Mouse (Mus musculus): Measurements from ENCODE around the gene Cct5. TPM values are rescaled to one million over a fixed set of nuclear protein-coding genes. Genes with fewer than 3 reads are reported as not detected.

The Cct5 gene
- polyA plus RNA-seq (2014; fragmentation: Nextera tagmentation; extraction: Ambion mirVana) = 695 and 710 TPM in 2 replicates

GRCm38 (mm10) chr15:31601646-31602374 is at the start of gene Cct5, which contains the start of gene Fam173b:
Gene Cct5, minus strand, starts transcription at chr15:31601804.
Gene Fam173b, plus strand, starts transcription at chr15:31601852.
- Histone ChIP-seq H3K9me3 (ENCODE audit: control insufficient read depth, low read length) (no peaks in the 10 kb centered on the region), H3K36me3 (ENCODE audit: control insufficient read depth, insufficient read depth, low read length) (peaks cover 3% of the 10 kb centered on the region; the same call in 1 of the 2 replicates), H3K27ac (ENCODE audit: low read depth, low read length) (peak within 1 kb of the TSS; percentile 74; the same call in 1 of the 2 replicates), H3K9ac (ENCODE audit: low read length) (peak within 1 kb of the TSS; percentile 94), H3K27me3 (ENCODE audit: control insufficient read depth, insufficient read depth, low read length) (no peaks in the 10 kb centered on the region), H3K4me2 (ENCODE audit: low read depth, low read length, severe bottlenecking) (peak within 1 kb of the TSS; percentile 89), H3K4me1 (replicated peaks; ENCODE audit: control insufficient read depth, insufficient read depth, low read length) (peaks cover 8% of the 10 kb centered on the region; the same call in 1 of the 2 replicates), H3K4me3 (ENCODE audit: low read depth, low read length) (peak within 1 kb of the TSS; percentile 96)
- whole genome bisulfite sequencing = under 1% methylated on average over 63 of the region's 63 CpGs
- ATAC-seq (replicated peaks; ENCODE audit: low FRiP score) (peak; percentile 93), DNase-seq (ENCODE audit: low spot score) (peak; percentile 100)

GRCm38 (mm10) chr15:31650821-31651220 is 49.2 kb upstream of the Cct5 start:
- 94% methylated on average over 7 of the region's 7 CpGs for WGBS
- ATAC-seq (replicated peaks; ENCODE audit: low FRiP score) = no peak
- no peaks in the 10 kb centered on the region for H3K4me1 ChIP-seq (replicated peaks; ENCODE audit: control insufficient read depth, insufficient read depth, low read length)
- no peak overlapping the region for H3K27ac ChIP-seq (ENCODE audit: low read depth, low read length)
- H3K4me3 ChIP-seq (ENCODE audit: low read depth, low read length) = no peak overlapping the region
- H3K27me3 ChIP-seq (ENCODE audit: control insufficient read depth, insufficient read depth, low read length) = no peaks in the 10 kb centered on the region
- no peak for DNase-seq (ENCODE audit: low spot score)
- H3K4me2 ChIP-seq (ENCODE audit: low read depth, low read length, severe bottlenecking) = no peak overlapping the region
- H3K9me3 ChIP-seq (ENCODE audit: control insufficient read depth, low read length) = no peaks in the 10 kb centered on the region
- no peaks in the 10 kb centered on the region for H3K36me3 ChIP-seq (ENCODE audit: control insufficient read depth, insufficient read depth, low read length)
- H3K9ac ChIP-seq (ENCODE audit: low read length) = no peak overlapping the region

- H3K9me3 ChIP-seq (ENCODE audit: control insufficient read depth, low read length) = no peaks in the 10 kb centered on the region
- WGBS = 89% methylated on average over 12 of the region's 12 CpGs
- ATAC-seq (replicated peaks; ENCODE audit: low FRiP score) = no peak
These were observed 48.1 kb upstream of the Cct5 start for GRCm38 (mm10) chr15:31649691-31650090.

GRCm38 (mm10) chr15:31647851-31648569 is 46.4 kb upstream of the Cct5 start:
- Histone ChIP-seq H3K27me3 (ENCODE audit: control insufficient read depth, insufficient read depth, low read length) (no peaks in the 10 kb centered on the region), H3K4me3 (ENCODE audit: low read depth, low read length) (no peak overlapping the region), H3K36me3 (ENCODE audit: control insufficient read depth, insufficient read depth, low read length) (no peaks in the 10 kb centered on the region), H3K4me1 (replicated peaks; ENCODE audit: control insufficient read depth, insufficient read depth, low read length) (no peaks in the 10 kb centered on the region), H3K9me3 (ENCODE audit: control insufficient read depth, low read length) (no peaks in the 10 kb centered on the region), H3K9ac (ENCODE audit: low read length) (no peak overlapping the region), H3K4me2 (ENCODE audit: low read depth, low read length, severe bottlenecking) (no peak overlapping the region), H3K27ac (ENCODE audit: low read depth, low read length) (no peak overlapping the region)
- no peak for ATAC-seq (replicated peaks; ENCODE audit: low FRiP score)
- DNase-seq (ENCODE audit: low spot score) = no peak
- WGBS = 86% methylated on average over 8 of the region's 8 CpGs

More at GRCm38 (mm10) chr15:31649691-31650090, 48.1 kb upstream of the Cct5 start:
- no peak for DNase-seq (ENCODE audit: low spot score)
- H3K4me3 ChIP-seq (ENCODE audit: low read depth, low read length) = no peak overlapping the region
- no peak overlapping the region for H3K4me2 ChIP-seq (ENCODE audit: low read depth, low read length, severe bottlenecking)
- H3K27me3 ChIP-seq (ENCODE audit: control insufficient read depth, insufficient read depth, low read length) = no peaks in the 10 kb centered on the region
- H3K9ac ChIP-seq (ENCODE audit: low read length) = no peak overlapping the region
- H3K36me3 ChIP-seq (ENCODE audit: control insufficient read depth, insufficient read depth, low read length) = no peaks in the 10 kb centered on the region
- no peak overlapping the region for H3K27ac ChIP-seq (ENCODE audit: low read depth, low read length)
- H3K4me1 ChIP-seq (replicated peaks; ENCODE audit: control insufficient read depth, insufficient read depth, low read length) = no peaks in the 10 kb centered on the region

GRCm38 (mm10) chr15:31647225-31647624 is 45.6 kb upstream of the Cct5 start:
- Histone ChIP-seq H3K27me3 (ENCODE audit: control insufficient read depth, insufficient read depth, low read length) (no peaks in the 10 kb centered on the region), H3K9me3 (ENCODE audit: control insufficient read depth, low read length) (no peaks in the 10 kb centered on the region), H3K4me3 (ENCODE audit: low read depth, low read length) (no peak overlapping the region), H3K27ac (ENCODE audit: low read depth, low read length) (no peak overlapping the region), H3K4me1 (replicated peaks; ENCODE audit: control insufficient read depth, insufficient read depth, low read length) (no peaks in the 10 kb centered on the region), H3K9ac (ENCODE audit: low read length) (no peak overlapping the region), H3K4me2 (ENCODE audit: low read depth, low read length, severe bottlenecking) (no peak overlapping the region), H3K36me3 (ENCODE audit: control insufficient read depth, insufficient read depth, low read length) (no peaks in the 10 kb centered on the region)
- 87% methylated on average over 6 of the region's 6 CpGs for WGBS
- ATAC-seq (replicated peaks; ENCODE audit: low FRiP score) (no peak), DNase-seq (ENCODE audit: low spot score) (no peak)

- WGBS = 88% methylated on average over 9 of the region's 9 CpGs
- H3K27ac ChIP-seq (ENCODE audit: low read depth, low read length) = no peak overlapping the region
These were observed 34.5 kb upstream of the Cct5 start for GRCm38 (mm10) chr15:31636091-31636595.

GRCm38 (mm10) chr15:31634582-31634981 is 33.0 kb upstream of the Cct5 start:
- H3K27ac ChIP-seq (ENCODE audit: low read depth, low read length) = no peak overlapping the region
- WGBS = 89% methylated on average over 6 of the region's 6 CpGs
- H3K4me1 ChIP-seq (replicated peaks; ENCODE audit: control insufficient read depth, insufficient read depth, low read length) = no peaks in the 10 kb centered on the region
- H3K27me3 ChIP-seq (ENCODE audit: control insufficient read depth, insufficient read depth, low read length) = no peaks in the 10 kb centered on the region
- no peaks in the 10 kb centered on the region for H3K36me3 ChIP-seq (ENCODE audit: control insufficient read depth, insufficient read depth, low read length)
- ATAC-seq (replicated peaks; ENCODE audit: low FRiP score) (no peak), DNase-seq (ENCODE audit: low spot score) (no peak)
- H3K9ac ChIP-seq (ENCODE audit: low read length) = no peak overlapping the region
- no peak overlapping the region for H3K4me3 ChIP-seq (ENCODE audit: low read depth, low read length)
- H3K4me2 ChIP-seq (ENCODE audit: low read depth, low read length, severe bottlenecking) = no peak overlapping the region
- H3K9me3 ChIP-seq (ENCODE audit: control insufficient read depth, low read length) = no peaks in the 10 kb centered on the region; the same call in 1 of the 2 replicates

More at GRCm38 (mm10) chr15:31636091-31636595, 34.5 kb upstream of the Cct5 start:
- Histone ChIP-seq H3K9ac (ENCODE audit: low read length) (no peak overlapping the region), H3K9me3 (ENCODE audit: control insufficient read depth, low read length) (no peaks in the 10 kb centered on the region; the same call in 1 of the 2 replicates), H3K4me1 (replicated peaks; ENCODE audit: control insufficient read depth, insufficient read depth, low read length) (no peaks in the 10 kb centered on the region), H3K4me3 (ENCODE audit: low read depth, low read length) (no peak overlapping the region), H3K27me3 (ENCODE audit: control insufficient read depth, insufficient read depth, low read length) (no peaks in the 10 kb centered on the region), H3K4me2 (ENCODE audit: low read depth, low read length, severe bottlenecking) (no peak overlapping the region), H3K36me3 (ENCODE audit: control insufficient read depth, insufficient read depth, low read length) (no peaks in the 10 kb centered on the region)
- no peak for DNase-seq (ENCODE audit: low spot score)
- no peak for ATAC-seq (replicated peaks; ENCODE audit: low FRiP score)

GRCm38 (mm10) chr15:31632478-31632877 is 30.9 kb upstream of the Cct5 start:
- Histone ChIP-seq H3K9me3 (ENCODE audit: control insufficient read depth, low read length) (no peaks in the 10 kb centered on the region; the same call in 1 of the 2 replicates), H3K9ac (ENCODE audit: low read length) (no peak overlapping the region), H3K27me3 (ENCODE audit: control insufficient read depth, insufficient read depth, low read length) (no peaks in the 10 kb centered on the region), H3K4me3 (ENCODE audit: low read depth, low read length) (no peak overlapping the region), H3K4me2 (ENCODE audit: low read depth, low read length, severe bottlenecking) (no peak overlapping the region), H3K27ac (ENCODE audit: low read depth, low read length) (no peak overlapping the region), H3K36me3 (ENCODE audit: control insufficient read depth, insufficient read depth, low read length) (no peaks in the 10 kb centered on the region), H3K4me1 (replicated peaks; ENCODE audit: control insufficient read depth, insufficient read depth, low read length) (0 out of 2 replicates have a peak, but pooled peaks cover 2% of the 10 kb centered on the region)
- 93% methylated on average over 4 of the region's 4 CpGs for WGBS
- no peak for ATAC-seq (replicated peaks; ENCODE audit: low FRiP score)
- DNase-seq (ENCODE audit: low spot score) = no peak

All from forebrain, embryonic 11.5 days (tissue).